Mouse (Mus musculus): ENCODE results near the gene Sipa1l2. TPM values are rescaled to one million over a fixed set of nuclear protein-coding genes. Genes with fewer than 3 reads are reported as not detected.

The Sipa1l2 gene
- polyA plus RNA-seq, 2 experiments from 2014 or later, result 2.8 to 3.0 TPM

Other genes with a start within 250 kb of the Sipa1l2 start
- gene Map10, start 100.0 kb upstream of the Sipa1l2 start, polyA plus RNA-seq (2017; shearing (Covaris generic)), result under 1 TPM in 1 of 2 experiments, not detected in 1; 0.24 TPM
- gene Ntpcr, start 160.2 kb upstream of the Sipa1l2 start, polyA plus RNA-seq (2017; shearing (Covaris generic)), result 10 to 100 TPM; 25.9 to 33.5 TPM